Mouse (Mus musculus): ENCODE results near the gene Nrf1.

Nrf1 gene

DNA sequence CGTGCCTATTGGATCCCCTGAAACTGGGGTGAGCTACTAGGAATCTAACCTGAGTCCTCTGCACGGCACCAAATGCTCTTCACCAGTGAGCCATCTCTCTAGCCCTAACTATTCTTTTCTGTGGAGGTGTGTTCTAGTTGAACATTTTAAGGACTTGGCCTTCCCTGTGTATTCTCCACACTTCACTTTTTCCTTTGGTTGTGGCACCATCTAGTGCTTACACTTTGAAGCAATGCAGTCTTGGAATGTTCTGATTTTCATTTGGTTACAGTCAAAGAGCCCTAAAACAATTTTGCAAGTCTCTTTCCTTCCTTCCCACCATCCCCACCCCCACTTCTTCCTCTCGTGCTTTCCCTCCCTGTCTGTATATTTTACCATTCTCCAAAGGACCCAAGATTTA, 33.6 kb downstream of the Nrf1 start:
- DNase-seq = peak; percentile 67

GRCm38 (mm10) chr6:30083307-30083706, 35.5 kb downstream of the Nrf1 start:
- DNase-seq = no peak

DNA sequence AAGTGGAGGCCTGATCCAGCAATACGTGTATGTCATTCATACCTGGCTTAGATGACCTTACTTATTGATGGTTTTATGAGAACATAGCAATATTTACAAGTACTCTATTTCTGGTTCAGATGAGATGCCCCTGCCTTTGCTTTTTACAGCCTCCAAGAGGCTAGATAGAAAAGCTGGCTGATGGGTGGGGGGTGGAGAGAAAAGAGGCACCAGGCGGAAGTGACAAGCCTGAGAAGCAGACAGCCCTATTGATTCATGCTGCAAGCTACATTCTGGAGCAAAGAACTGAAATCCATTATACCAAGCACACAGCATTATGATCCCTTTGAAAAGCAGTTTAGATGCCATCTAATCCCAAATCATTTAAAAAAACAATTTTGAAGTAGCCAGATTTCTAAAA, 37.6 kb downstream of the Nrf1 start:
- DNase-seq = no peak

DNA sequence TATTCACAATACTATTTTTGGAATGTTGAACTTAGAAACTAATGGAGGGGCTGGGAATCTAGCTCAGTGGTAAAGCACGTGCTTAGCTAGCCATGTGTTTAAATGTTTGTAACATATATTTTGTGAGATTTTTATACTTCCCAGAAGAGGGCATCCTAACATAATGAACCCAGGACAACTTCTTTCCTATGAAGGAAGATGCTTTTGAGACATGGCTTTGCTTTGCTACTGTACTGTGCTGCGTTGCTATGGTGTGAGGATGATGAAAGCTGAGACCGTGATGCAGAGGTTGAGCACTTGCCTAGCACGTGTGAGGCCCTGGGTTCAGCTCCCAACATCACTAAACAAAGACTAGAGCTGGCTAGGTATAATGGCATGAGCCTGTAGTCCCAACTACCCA, 43.4 kb downstream of the Nrf1 start:
- DNase-seq = no peak

DNA sequence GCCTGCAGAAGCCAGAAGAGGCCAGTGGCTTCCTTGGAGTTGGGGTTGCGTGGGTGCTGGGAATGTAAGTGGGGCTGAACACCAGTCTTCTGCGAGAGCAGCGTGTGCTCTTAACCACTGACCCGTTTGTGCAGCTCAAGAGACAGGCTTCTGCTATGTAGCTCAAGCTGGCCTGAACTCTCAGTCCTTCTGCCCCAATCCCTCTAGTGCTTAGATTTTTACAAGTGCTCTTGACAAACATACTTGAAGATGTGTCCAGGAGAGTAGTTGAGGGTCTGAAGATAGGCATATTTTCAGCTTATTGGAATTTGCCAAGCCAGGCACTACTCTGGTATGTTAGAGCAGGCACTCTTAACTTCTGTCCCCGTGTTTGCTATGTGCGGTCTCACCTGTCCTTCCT, 45.0 kb downstream of the Nrf1 start:
- peak; percentile 14 for DNase-seq

DNA sequence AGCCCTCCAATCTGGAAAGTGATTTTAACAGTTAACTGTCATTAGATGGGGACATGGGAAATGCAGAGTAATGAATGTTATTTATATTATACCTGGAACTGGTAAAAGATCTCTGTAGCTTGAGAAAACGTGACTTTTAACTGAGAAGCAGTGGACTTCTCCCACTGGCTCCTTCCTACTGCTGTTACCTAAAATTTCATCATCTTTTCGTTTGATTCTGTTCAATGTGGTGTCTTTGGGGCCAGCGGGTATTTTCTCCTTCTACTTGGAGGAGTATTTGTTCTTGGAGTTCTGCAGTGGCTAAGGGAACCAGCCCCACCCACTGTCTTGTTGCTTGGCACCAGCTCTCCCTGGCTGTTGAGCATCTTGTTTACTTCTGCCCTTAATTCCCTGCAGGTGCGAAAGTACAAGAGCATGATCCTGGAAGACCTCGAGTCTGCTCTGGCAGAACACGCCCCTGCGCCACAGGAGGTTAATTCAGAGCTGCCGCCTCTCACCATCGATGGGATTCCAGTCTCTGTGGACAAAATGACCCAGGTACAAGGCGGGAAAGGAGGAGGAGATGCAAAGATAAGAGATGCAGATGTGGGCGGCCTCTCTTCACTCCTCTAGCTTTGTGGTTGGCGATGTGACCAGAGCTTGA, 54.1 kb downstream of the Nrf1 start:
- DNase-seq = no peak

GRCm38 (mm10) chr6:30106091-30106490, 58.3 kb downstream of the Nrf1 start:
- DNase-seq = no peak

DNA sequence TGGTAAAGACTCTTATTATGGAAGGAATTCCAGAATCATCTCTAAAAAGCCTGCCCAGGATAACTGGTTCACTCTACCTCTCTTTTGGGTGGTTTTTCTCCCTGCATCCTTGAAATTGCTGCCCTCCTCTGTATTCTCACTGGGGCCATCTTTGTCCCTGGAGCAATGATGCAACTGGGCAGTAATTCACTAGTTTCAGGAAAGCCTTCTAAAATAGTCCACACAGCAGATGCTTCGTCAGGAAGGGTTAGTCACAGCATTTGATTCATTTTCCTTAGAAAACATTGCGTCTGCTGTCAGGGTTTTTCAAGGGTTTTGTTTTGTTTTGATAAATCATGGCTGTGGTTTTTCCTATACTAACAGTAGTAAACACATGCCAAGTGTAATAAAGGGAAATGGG, 59.7 kb downstream of the Nrf1 start:
- DNase-seq = no peak

GRCm38 (mm10) chr6:30109820-30110502, 62.2 kb downstream of the Nrf1 start:
- no peak for DNase-seq

DNA sequence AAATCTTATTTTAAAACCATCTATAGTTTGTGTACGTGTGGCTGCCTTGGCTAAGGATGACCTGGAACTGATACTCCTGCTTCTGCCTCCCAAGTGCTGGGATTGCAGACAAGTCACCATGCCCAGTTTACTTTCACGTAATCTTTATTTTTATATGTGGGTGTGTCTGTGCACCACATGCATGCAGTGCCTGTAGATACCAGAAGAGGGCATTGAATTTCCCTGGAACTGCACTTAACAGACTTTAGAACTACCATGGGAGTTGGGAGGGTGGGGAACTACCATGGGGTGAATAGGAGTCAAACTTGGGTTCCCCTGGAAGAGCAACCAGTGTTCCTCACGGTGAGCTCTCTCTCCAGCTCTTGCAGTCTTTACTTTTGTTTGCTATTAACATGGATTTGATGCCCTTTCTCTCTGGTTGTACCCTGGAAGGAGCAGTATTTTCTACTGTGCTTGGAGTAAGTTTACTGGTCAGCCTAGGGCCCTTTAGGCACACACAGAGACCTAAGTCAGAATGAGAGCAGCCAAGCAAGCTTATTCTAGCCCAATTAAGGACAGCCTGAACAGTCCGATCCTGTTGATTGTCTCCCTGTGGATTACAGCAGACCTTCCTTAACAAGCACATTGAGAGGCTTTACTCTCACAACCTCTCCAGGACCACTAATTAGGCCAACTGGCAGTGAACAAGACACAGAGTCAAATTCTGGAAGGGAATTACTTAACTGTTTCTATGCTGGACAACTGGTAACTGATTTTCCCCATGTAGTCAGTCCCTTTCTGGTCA, 64.8 kb downstream of the Nrf1 start:
- DNase-seq = no peak

GRCm38 (mm10) chr6:30114101-30114500, 66.3 kb downstream of the Nrf1 start:
- peak; percentile 21 for DNase-seq

- no peak for DNase-seq
These were observed 73.4 kb downstream of the Nrf1 start for GRCm38 (mm10) chr6:30121152-30121551.

- no peak for DNase-seq
These were observed 73.8 kb downstream of the Nrf1 start for GRCm38 (mm10) chr6:30121600-30121999.

- DNase-seq = no peak
These were observed 75.6 kb downstream of the Nrf1 start for GRCm38 (mm10) chr6:30123391-30123790.

- DNase-seq = no peak
These were observed 78.3 kb downstream of the Nrf1 start for GRCm38 (mm10) chr6:30126060-30126459.

DNA sequence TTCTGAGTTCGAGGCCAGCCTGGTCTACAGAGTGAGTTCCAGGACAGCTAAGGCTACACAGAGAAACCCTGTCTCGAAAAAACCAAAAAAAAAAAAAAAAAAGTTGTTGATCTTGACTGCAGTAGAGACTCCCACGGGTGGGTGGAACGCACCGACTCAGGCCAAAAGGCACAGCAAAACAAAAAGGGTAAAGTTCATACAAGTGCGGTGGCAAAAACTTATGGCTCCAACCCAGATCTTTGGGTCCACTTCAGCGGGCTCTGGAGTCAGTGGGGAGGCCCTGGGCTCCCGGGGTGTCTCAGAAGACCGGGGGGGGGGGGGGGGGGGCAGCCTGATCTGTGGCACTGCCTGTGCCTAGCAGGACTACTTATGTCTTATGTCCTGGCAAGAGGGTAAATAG, 79.0 kb downstream of the Nrf1 start:
- DNase-seq = no peak

DNA sequence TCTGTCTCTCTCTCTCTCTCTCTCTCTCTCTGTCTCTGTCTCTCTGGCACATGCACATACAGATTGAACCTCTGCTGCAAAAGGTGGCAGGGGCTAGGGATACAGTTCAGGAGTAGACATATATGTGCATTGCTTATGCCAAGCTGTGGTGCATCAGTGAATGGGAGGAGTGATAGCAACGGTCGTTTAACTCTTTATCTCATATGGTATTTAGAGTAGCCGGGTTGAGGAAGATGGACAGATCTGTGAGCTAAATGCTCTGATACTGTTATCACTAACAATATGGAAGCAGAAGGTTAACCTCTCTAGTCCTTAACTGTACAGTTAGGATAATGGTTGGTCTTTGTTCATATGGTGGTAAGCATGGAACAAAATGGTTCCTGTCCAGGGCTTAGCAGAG, 84.6 kb downstream of the Nrf1 start:
- DNase-seq = no peak

DNA sequence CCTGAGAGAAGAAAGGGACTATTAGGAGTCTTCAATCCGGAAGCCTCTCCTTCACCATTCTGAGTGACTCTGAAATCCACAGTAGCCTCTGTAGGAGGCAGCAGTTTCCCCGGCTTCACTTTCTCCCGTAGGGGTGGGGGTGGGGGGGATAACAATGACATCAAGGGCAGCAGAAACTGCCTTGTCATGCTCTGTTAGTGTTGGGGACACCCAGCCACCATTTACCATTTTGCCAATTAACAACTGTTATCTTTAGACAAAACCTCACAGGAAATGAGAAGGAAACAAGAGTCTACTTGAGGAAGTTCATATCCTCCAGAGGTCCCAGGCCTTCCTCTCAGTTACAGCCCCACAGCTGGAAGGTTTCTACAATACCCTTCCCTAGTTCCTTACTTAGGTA, 87.8 kb downstream of the Nrf1 start:
- DNase-seq = no peak

GRCm38 (mm10) chr6:30137227-30137626, 89.4 kb downstream of the Nrf1 start:
- DNase-seq = no peak

GRCm38 (mm10) chr6:30139329-30140045, 91.7 kb downstream of the Nrf1 start:
- DNase-seq = no peak

DNA sequence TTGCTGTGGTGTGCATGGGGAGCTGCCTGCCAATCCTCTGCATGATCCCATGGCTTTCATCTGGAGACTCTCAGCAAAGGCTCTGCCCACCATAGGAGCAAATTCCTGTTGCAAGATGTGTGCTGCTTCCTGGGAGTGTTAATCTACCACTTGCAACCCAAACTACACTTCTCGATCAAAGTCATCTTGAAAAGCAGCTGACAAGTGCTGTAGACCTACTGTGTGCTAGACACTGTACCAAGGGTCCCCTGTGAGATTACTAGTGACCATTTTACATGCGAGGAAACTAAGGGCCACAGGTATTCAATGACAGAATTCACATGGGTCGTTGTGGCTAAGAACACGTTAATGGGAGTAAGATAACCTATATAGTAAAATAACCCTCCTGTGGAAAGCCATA, 95.5 kb downstream of the Nrf1 start:
- no peak for DNase-seq

DNA sequence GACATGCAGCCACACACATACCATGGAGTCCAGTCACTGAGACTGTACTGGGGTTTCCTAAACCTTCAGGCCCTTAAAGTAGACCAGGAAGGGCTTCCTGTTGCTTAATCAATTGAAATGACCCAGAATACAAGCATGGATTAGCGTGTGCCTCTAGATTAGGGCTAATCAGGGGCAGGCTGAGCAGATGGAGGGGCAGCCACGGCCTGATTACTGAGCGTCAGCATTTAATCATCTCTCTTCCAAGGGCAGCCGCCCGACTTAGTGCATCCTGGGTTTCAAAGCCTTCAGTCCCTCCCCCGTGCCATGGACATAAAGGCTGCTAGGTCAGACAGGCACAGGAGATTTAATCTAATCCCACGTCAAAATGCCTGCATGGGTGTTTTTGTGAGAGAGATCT, 99.3 kb downstream of the Nrf1 start:
- no peak for DNase-seq

DNA sequence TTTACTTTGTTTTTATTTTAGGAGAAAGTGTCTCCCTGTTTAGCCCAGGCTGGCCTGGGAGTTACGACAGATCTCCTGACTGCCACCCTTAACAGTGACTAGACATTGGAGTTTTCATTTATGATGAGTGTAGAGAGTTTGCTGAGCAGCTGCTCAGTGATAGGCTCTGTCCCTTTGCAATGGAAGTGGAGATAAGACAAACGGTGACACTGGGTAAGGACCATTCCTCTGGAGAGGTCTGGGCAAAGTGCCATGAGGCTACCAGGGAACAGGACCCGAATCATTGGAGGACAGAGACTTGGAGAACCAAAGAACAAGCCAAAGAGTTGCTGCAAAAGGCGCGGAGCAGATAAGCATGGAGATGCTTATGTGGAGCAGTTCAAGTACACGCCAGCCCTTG, 100.0 kb downstream of the Nrf1 start:
- DNase-seq = no peak
